Mouse (Mus musculus) hindbrain, embryonic 12.5 days (tissue): ENCODE measurements around the gene L1td1. TPM values are rescaled to one million over a fixed set of nuclear protein-coding genes. Genes with fewer than 3 reads are reported as not detected.

Source experiments
- polyA plus RNA-seq: library from polyadenylated mRNA; unstranded; fragments of >200 nt; fragmentation: Nextera tagmentation; extraction: Ambion mirVana; gene quantifications from 2 replicates; pipeline ENCODE4 v1.2.1, GENCODE M21; 2016

L1td1 gene
- polyA plus RNA-seq, 1 experiment from 2014 or later = 0.30 TPM

Other genes with a start within 250 kb of the L1td1 start
- 1.5 and 1.7 TPM in 2 replicates for gene Kank4, start 90.8 kb downstream of the L1td1 start, polyA plus RNA-seq
- not detected in 2 replicates for gene I0C0044D17Rik, start 97.1 kb downstream of the L1td1 start, polyA plus RNA-seq
- gene Usp1, start 197.1 kb downstream of the L1td1 start, polyA plus RNA-seq = 83.7 and 91.5 TPM in 2 replicates